Mouse (Mus musculus) stomach, embryonic 14.5 days (tissue): ENCODE measurements around the gene Trim16. TPM values are rescaled to one million over a fixed set of nuclear protein-coding genes. Genes with fewer than 3 reads are reported as not detected.

Source experiments
- ATAC-seq: fragments of 200-750 bp; cut with Nextera tagmentation; 2 replicates; pipeline ENCODE4 v1.8.0; 2017; ENCODE audit warnings: low read depth, moderate TSS enrichment; ENCODE audit not compliant: insufficient number of reproducible peaks, insufficient read depth, low FRiP score
- H3K27ac ChIP-seq: fragments of 300-500 bp; sonication (generic); 2 replicates; pipeline ENCODE4 v1.5.1; 2014; ENCODE audit warnings: mild to moderate bottlenecking, low read length, moderate library complexity, mixed read lengths
- H3K27me3 ChIP-seq: fragments of 300-500 bp; sonication (generic); 2 replicates; pipeline ENCODE4 v1.6.1; 2014; ENCODE audit warnings: low read length, control low read depth, mixed read lengths; ENCODE audit not compliant: control insufficient read depth, insufficient read depth
- H3K36me3 ChIP-seq: fragments of 300-500 bp; sonication (generic); 2 replicates; pipeline ENCODE4 v1.6.1; 2014; ENCODE audit warnings: mild to moderate bottlenecking, control low read depth, low read length, moderate library complexity, mixed read lengths; ENCODE audit not compliant: control insufficient read depth, insufficient read depth
- H3K4me1 ChIP-seq: fragments of 300-500 bp; sonication (generic); 2 replicates; pipeline ENCODE4 v1.6.1; 2014; ENCODE audit warnings: low read length, control low read depth, mixed read lengths; ENCODE audit not compliant: control insufficient read depth, insufficient read depth
- H3K4me2 ChIP-seq: fragments of 300-500 bp; sonication (generic); replicated peaks from 2 replicates; pipeline ENCODE4 v1.6.1; 2014; ENCODE audit warnings: low read depth, low read length, control low read depth
- H3K4me3 ChIP-seq: fragments of 300-500 bp; sonication (generic); 2 replicates; pipeline ENCODE4 v1.5.1; 2014; ENCODE audit warnings: low read depth, low read length, control low read depth
- H3K9ac ChIP-seq: fragments of 300-500 bp; sonication (generic); replicated peaks from 2 replicates; pipeline ENCODE4 v1.6.1; 2014; ENCODE audit warnings: low read depth, mild to moderate bottlenecking, control low read depth, low read length, moderate library complexity, mixed read lengths
- H3K9me3 ChIP-seq: fragments of 300-500 bp; sonication (generic); 2 replicates; pipeline ENCODE4 v1.6.1; 2016; ENCODE audit warnings: low read depth, low read length, control low read depth; ENCODE audit not compliant: control insufficient read depth
- WGBS: fragments of 180-500 bp; shearing (Covaris S2); extraction: QIAGEN DNeasy Blood & Tissue Kit; methylation state at CpG from one replicate; pipeline ENCODE4 v1.1.7; 2014; 5-methylcytosine and 5-hydroxymethylcytosine counted together
- polyA plus RNA-seq: library from polyadenylated mRNA; unstranded; fragments of >200 nt; fragmentation: Nextera tagmentation; extraction: Ambion mirVana; gene quantifications from 2 replicates; pipeline ENCODE4 v1.2.1, GENCODE M21; 2014

Gene Trim16
- 16.8 and 19.1 TPM in 2 replicates for polyA plus RNA-seq

GRCm38 (mm10) chr11:62820059-62820541, at the start of gene Trim16:
Trim16 (plus strand) TSS chr11:62820231.
- Histone ChIP-seq H3K4me3 (peak within 1 kb of the TSS; percentile 54), H3K9me3 (no peaks in the 10 kb centered on the region), H3K36me3 (no peaks in the 10 kb centered on the region), H3K4me2 (peak within 1 kb of the TSS; percentile 86), H3K27ac (peak within 1 kb of the TSS; percentile 74), H3K27me3 (no peaks in the 10 kb centered on the region), H3K9ac (peak within 1 kb of the TSS; percentile 48; the same call in 1 of the 2 replicates), H3K4me1 (peaks cover 23% of the 10 kb centered on the region)
- peak; percentile 74 for ATAC-seq
- under 1% methylated on average over 15 of the region's 15 CpGs for WGBS

GRCm38 (mm10) chr11:62776510-62776909, 43.5 kb upstream of the Trim16 start:
- WGBS: 93% methylated on average over 7 of the region's 7 CpGs
- Histone ChIP-seq H3K9ac (no peak overlapping the region), H3K4me3 (no peak overlapping the region), H3K4me2 (no peak overlapping the region), H3K27ac (no peak overlapping the region), H3K9me3 (peaks cover 46% of the 10 kb centered on the region), H3K27me3 (no peaks in the 10 kb centered on the region), H3K4me1 (no peaks in the 10 kb centered on the region), H3K36me3 (peaks cover 25% of the 10 kb centered on the region)
- no peak for ATAC-seq

GRCm38 (mm10) chr11:62788935-62789616, 31.0 kb upstream of the Trim16 start, which contains the start of gene Zfp286:
Zfp286 (minus strand) TSS chr11:62789462.
- peaks cover 7% of the 10 kb centered on the region for H3K36me3 ChIP-seq
- H3K4me2 ChIP-seq: peak within 1 kb of the TSS; percentile 61
- H3K4me3 ChIP-seq: peak within 1 kb of the TSS; percentile 61
- peak; percentile 92 for ATAC-seq
- H3K9ac ChIP-seq: peak within 1 kb of the TSS; percentile 58
- no peaks in the 10 kb centered on the region; the same call in 1 of the 2 replicates for H3K4me1 ChIP-seq
- no peak within 1 kb of the TSS for H3K27ac ChIP-seq
- no peaks in the 10 kb centered on the region for H3K9me3 ChIP-seq
- H3K27me3 ChIP-seq: no peaks in the 10 kb centered on the region
- WGBS: 5% methylated on average over 34 of the region's 34 CpGs

DNA sequence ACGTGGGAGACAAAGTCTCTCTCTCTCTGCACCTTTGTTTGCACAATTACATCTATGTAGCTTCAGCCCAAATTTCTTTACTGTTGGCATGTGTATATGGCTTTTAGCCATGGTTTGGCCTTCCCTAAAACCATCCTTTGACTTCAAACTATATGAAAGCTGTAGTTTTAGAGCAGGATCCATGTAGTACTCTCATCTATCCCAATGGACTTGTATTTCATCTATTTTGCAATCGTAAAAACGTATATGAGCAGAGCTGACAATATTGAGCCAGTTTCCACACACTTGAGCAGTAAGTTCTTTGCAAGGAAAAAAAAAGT, 30.5 kb upstream of the Trim16 start:
- H3K27ac ChIP-seq: no peak overlapping the region
- peak overlapping the region; percentile 61 for H3K4me2 ChIP-seq
- WGBS: 57% methylated on average over 3 of the region's 3 CpGs
- H3K4me1 ChIP-seq: no peaks in the 10 kb centered on the region; the same call in 1 of the 2 replicates
- peaks cover 2% of the 10 kb centered on the region; the same call in 1 of the 2 replicates for H3K36me3 ChIP-seq
- ATAC-seq: no peak
- H3K27me3 ChIP-seq: no peaks in the 10 kb centered on the region
- 0 out of 2 replicates have a peak overlapping the region, but pooled peaks have one; percentile 28 for H3K9ac ChIP-seq
- H3K4me3 ChIP-seq: peak overlapping the region; percentile 61
- H3K9me3 ChIP-seq: no peaks in the 10 kb centered on the region

GRCm38 (mm10) chr11:62804119-62804518, 15.9 kb upstream of the Trim16 start:
- 0 out of 2 replicates have a peak, but pooled peaks have one; percentile 56 for ATAC-seq
- Histone ChIP-seq H3K9ac (no peak overlapping the region), H3K27me3 (no peaks in the 10 kb centered on the region), H3K4me3 (no peak overlapping the region), H3K27ac (no peak overlapping the region), H3K36me3 (no peaks in the 10 kb centered on the region), H3K4me2 (0 out of 2 replicates have a peak overlapping the region, but pooled peaks have one; percentile 14), H3K9me3 (no peaks in the 10 kb centered on the region), H3K4me1 (no peaks in the 10 kb centered on the region)
- 36% methylated on average over 13 of the region's 13 CpGs for WGBS

DNA sequence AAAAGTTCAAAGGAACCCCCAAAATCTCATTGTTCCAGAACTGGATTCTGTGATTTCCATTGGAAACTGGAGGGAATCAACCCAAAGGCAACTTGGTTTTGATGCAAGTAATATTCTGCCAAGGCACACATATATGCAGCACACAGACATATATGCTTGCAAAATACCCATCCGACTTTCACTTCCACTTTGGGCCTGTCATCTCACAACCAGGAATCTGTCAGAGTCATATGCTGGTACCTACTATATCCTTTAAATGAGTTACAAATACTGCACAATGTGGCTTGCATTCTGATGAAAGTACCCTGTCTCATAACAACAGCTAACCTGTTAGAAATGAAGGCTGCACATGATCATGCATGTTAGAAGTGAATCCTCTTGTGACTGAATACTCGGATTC, 12.1 kb upstream of the Trim16 start:
- no peak overlapping the region for H3K27ac ChIP-seq
- WGBS: 88% methylated on average over 2 of the region's 2 CpGs
- H3K27me3 ChIP-seq: no peaks in the 10 kb centered on the region
- no peak for ATAC-seq
- H3K9me3 ChIP-seq: no peaks in the 10 kb centered on the region
- H3K36me3 ChIP-seq: no peaks in the 10 kb centered on the region
- no peaks in the 10 kb centered on the region for H3K4me1 ChIP-seq
- H3K4me3 ChIP-seq: no peak overlapping the region
- H3K9ac ChIP-seq: no peak overlapping the region
- H3K4me2 ChIP-seq: no peak overlapping the region

DNA sequence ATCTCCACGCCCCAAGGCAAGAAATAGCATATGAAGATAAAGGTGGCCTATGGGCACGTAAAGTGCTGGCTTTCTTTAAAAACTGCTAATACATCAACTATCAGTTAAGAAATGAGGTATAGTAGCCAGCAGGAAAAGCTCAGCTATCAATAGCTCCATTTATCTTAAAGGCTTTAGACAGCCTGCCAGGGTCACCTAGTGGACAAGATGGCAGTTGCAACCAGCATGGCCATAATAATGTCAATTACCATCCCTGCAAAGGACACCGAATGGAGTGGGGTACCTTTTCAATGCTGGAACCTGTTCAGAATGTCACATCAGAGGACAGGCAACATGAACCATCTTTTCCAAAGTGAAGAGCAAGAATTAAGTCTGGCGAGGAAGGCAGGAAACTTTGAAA, 10.8 kb upstream of the Trim16 start:
- no peak overlapping the region for H3K9ac ChIP-seq
- H3K9me3 ChIP-seq: no peaks in the 10 kb centered on the region
- 74% methylated on average over 4 of the region's 4 CpGs for WGBS
- no peak overlapping the region for H3K27ac ChIP-seq
- no peaks in the 10 kb centered on the region for H3K36me3 ChIP-seq
- no peak overlapping the region for H3K4me2 ChIP-seq
- no peak for ATAC-seq
- no peaks in the 10 kb centered on the region for H3K27me3 ChIP-seq
- peaks cover 10% of the 10 kb centered on the region for H3K4me1 ChIP-seq
- H3K4me3 ChIP-seq: no peak overlapping the region

GRCm38 (mm10) chr11:62812268-62812667, 7.8 kb upstream of the Trim16 start:
- ATAC-seq: no peak
- H3K9ac ChIP-seq: no peak overlapping the region
- H3K27me3 ChIP-seq: no peaks in the 10 kb centered on the region
- 81% methylated on average over 6 of the region's 6 CpGs for WGBS
- H3K36me3 ChIP-seq: no peaks in the 10 kb centered on the region
- H3K4me2 ChIP-seq: no peak overlapping the region
- no peaks in the 10 kb centered on the region for H3K9me3 ChIP-seq
- H3K27ac ChIP-seq: no peak overlapping the region
- peaks cover 14% of the 10 kb centered on the region for H3K4me1 ChIP-seq
- no peak overlapping the region for H3K4me3 ChIP-seq
